Mouse (Mus musculus) MEL (cell line): ENCODE results near the gene Rfc4. TPM values are rescaled to one million over a fixed set of nuclear protein-coding genes. Genes with fewer than 3 reads are reported as not detected.
"Not testable (repeated sequence)": the region's sequence is repeated elsewhere in the genome, so short reads cannot be mapped to it uniquely, and the experiment has no call there.

Experiments
- DNase-seq: peaks from one replicate; pipeline ENCODE4 v3.0.0; 2011; ENCODE audit warnings: low read depth, low spot score
- H3K27ac ChIP-seq: 2 replicates; pipeline ENCODE4 v1.5.1; 2012; ENCODE audit warnings: low read depth, mild to moderate bottlenecking, control low read depth, low read length, moderate library complexity; ENCODE audit not compliant: control insufficient read depth
- H3K27me3 ChIP-seq, 2 experiments: fragments of 150-350 bp in 1 of 2; sonication (generic) in 1 of 2; 2 replicates each; pipeline ENCODE4 v1.6.1; 2012; ENCODE audit warnings: low read length in 2 of 2, mild to moderate bottlenecking in 2 of 2, improper control_type of control experiment in 1 of 2, moderate library complexity in 1 of 2; ENCODE audit not compliant: insufficient read depth in 2 of 2, control insufficient read depth in 1 of 2
- H3K36me3 ChIP-seq, 2 experiments: 2 replicates each; pipeline ENCODE4 v1.6.1; 2012 to 2014; ENCODE audit warnings: low read length in 2 of 2, improper control_type of control experiment in 1 of 2, inconsistent platforms in 1 of 2, mild to moderate bottlenecking in 1 of 2; ENCODE audit not compliant: insufficient read depth in 2 of 2, control insufficient read depth in 1 of 2
- H3K4me1 ChIP-seq, 2 experiments: fragments of 150-350 bp in 1 of 2; sonication (generic) in 1 of 2; 2 replicates each; pipeline ENCODE4 v1.6.1; 2012; ENCODE audit warnings: low read length in 2 of 2, improper control_type of control experiment in 1 of 2, mild to moderate bottlenecking in 1 of 2; ENCODE audit not compliant: insufficient read depth in 2 of 2, control insufficient read depth in 1 of 2
- H3K4me3 ChIP-seq, 2 experiments: fragments of 150-350 bp in 1 of 2; sonication (generic) in 1 of 2; 2 replicates each; pipeline ENCODE4 v1.5.1; 2012; ENCODE audit warnings: low read depth in 2 of 2, low read length in 2 of 2, mild to moderate bottlenecking in 2 of 2, moderate library complexity in 2 of 2, control low read depth in 1 of 2, improper control_type of control experiment in 1 of 2; ENCODE audit not compliant: control insufficient read depth in 1 of 2, insufficient read depth in 1 of 2
- H3K79me2 ChIP-seq: 2 replicates; pipeline ENCODE4 v1.6.1; 2012; ENCODE audit warnings: mild to moderate bottlenecking, low read length, moderate library complexity; ENCODE audit not compliant: control insufficient read depth, poor library complexity, insufficient read depth
- H3K9ac ChIP-seq: 2 replicates; pipeline ENCODE4 v1.6.1; 2012; ENCODE audit warnings: low read depth, mild to moderate bottlenecking, control low read depth, low read length, moderate library complexity; ENCODE audit not compliant: control insufficient read depth, poor library complexity, severe bottlenecking
- H3K9me3 ChIP-seq: fragments of 150-350 bp; sonication (generic); replicated peaks from 2 replicates; pipeline ENCODE4 v1.6.1; 2012; ENCODE audit warnings: mild to moderate bottlenecking, low read length, improper control_type of control experiment, moderate library complexity; ENCODE audit not compliant: insufficient read depth
- CHD1 ChIP-seq: IDR thresholded peaks from 2 replicates; pipeline ENCODE4 v1.6.1; 2012; ENCODE audit warnings: low read depth, mild to moderate bottlenecking, inconsistent platforms, low read length, improper control_type of control experiment
- CHD2 ChIP-seq: IDR thresholded peaks from 2 replicates; pipeline ENCODE4 v1.6.1; 2011; ENCODE audit warnings: low read length, improper control_type of control experiment
- E2F4 ChIP-seq: IDR thresholded peaks from 2 replicates; pipeline ENCODE4 v1.6.1; 2011; ENCODE audit warnings: low read depth, low read length, improper control_type of control experiment, borderline replicate concordance
- ELF1 ChIP-seq: IDR thresholded peaks from 2 replicates; pipeline ENCODE4 v1.6.1; 2014; ENCODE audit warnings: low read depth, mild to moderate bottlenecking, inconsistent platforms, low read length, improper control_type of control experiment, moderate library complexity
- EP300 ChIP-seq, 2 experiments: IDR thresholded peaks; 2 replicates each; pipeline ENCODE4 v1.6.1; 2011; ENCODE audit warnings: improper control_type of control experiment in 2 of 2, low read length in 2 of 2, low read depth in 1 of 2, mild to moderate bottlenecking in 1 of 2
- GATA1 ChIP-seq: IDR thresholded peaks from 2 replicates; pipeline ENCODE4 v1.6.1; 2011; ENCODE audit warnings: low read depth, low read length, improper control_type of control experiment
- HCFC1 ChIP-seq: IDR thresholded peaks from 2 replicates; pipeline ENCODE4 v1.6.1; 2012; ENCODE audit warnings: low read depth, mild to moderate bottlenecking, inconsistent platforms, low read length, improper control_type of control experiment, moderate library complexity
- KAT2A ChIP-seq: conservative IDR thresholded peaks from 2 replicates; pipeline ENCODE4 v1.6.1; 2012; ENCODE audit warnings: low read depth, low read length, improper control_type of control experiment, inconsistent platforms
- MAFK ChIP-seq: IDR thresholded peaks from 2 replicates; pipeline ENCODE4 v1.6.1; 2011; ENCODE audit warnings: low read depth, mild to moderate bottlenecking, low read length, improper control_type of control experiment, borderline replicate concordance
- MXI1 ChIP-seq: IDR thresholded peaks from 2 replicates; pipeline ENCODE4 v1.6.1; 2011; ENCODE audit warnings: mild to moderate bottlenecking, low read depth, low read length, improper control_type of control experiment
- MYB ChIP-seq: IDR thresholded peaks from 2 replicates; pipeline ENCODE4 v1.6.1; 2011; ENCODE audit warnings: mild to moderate bottlenecking, low read depth, low read length, improper control_type of control experiment
- NELFE ChIP-seq: IDR thresholded peaks from 2 replicates; pipeline ENCODE4 v1.6.1; 2011; ENCODE audit warnings: low read depth, low read length, improper control_type of control experiment
- NRF1 ChIP-seq: IDR thresholded peaks from 2 replicates; pipeline ENCODE4 v1.6.1; 2014; ENCODE audit warnings: low read depth, mild to moderate bottlenecking, inconsistent platforms, low read length, improper control_type of control experiment, moderate library complexity; ENCODE audit not compliant: poor library complexity, insufficient read depth, severe bottlenecking
- POLR2AphosphoS5 ChIP-seq: IDR thresholded peaks from 2 replicates; pipeline ENCODE4 v1.6.1; 2012; ENCODE audit warnings: low read depth, borderline replicate concordance, mild to moderate bottlenecking, inconsistent platforms, low read length, moderate library complexity, mixed read lengths
- RAD21 ChIP-seq: IDR thresholded peaks from 2 replicates; pipeline ENCODE4 v1.6.1; 2011; ENCODE audit warnings: mild to moderate bottlenecking, low read depth, low read length, improper control_type of control experiment
- RCOR1 ChIP-seq: IDR thresholded peaks from 2 replicates; pipeline ENCODE4 v1.6.1; 2012; ENCODE audit warnings: low read depth, mild to moderate bottlenecking, inconsistent platforms, low read length, improper control_type of control experiment
- SIN3A ChIP-seq: IDR thresholded peaks from 2 replicates; pipeline ENCODE4 v1.6.1; 2012; ENCODE audit warnings: low read length, improper control_type of control experiment, inconsistent platforms
- SMC3 ChIP-seq: IDR thresholded peaks from 2 replicates; pipeline ENCODE4 v1.6.1; 2011; ENCODE audit warnings: low read depth, low read length, improper control_type of control experiment
- TBP ChIP-seq: IDR thresholded peaks from 2 replicates; pipeline ENCODE4 v1.8.0; 2011; ENCODE audit warnings: low read depth, low read length, improper control_type of control experiment
- UBTF ChIP-seq: IDR thresholded peaks from 2 replicates; pipeline ENCODE4 v1.6.1; 2012; ENCODE audit warnings: low read depth, mild to moderate bottlenecking, inconsistent platforms, low read length, improper control_type of control experiment, moderate library complexity, borderline replicate concordance; ENCODE audit not compliant: insufficient read depth
- USF1 ChIP-seq: IDR thresholded peaks from 2 replicates; pipeline ENCODE4 v1.6.1; 2014; ENCODE audit warnings: low read depth, mild to moderate bottlenecking, inconsistent platforms, low read length, improper control_type of control experiment, moderate library complexity
- USF2 ChIP-seq, 2 experiments: IDR thresholded peaks; 2 replicates each; pipeline ENCODE4 v1.6.1; 2011 to 2012; ENCODE audit warnings: improper control_type of control experiment in 2 of 2, low read length in 2 of 2, borderline replicate concordance in 1 of 2, inconsistent platforms in 1 of 2, low read depth in 1 of 2, mild to moderate bottlenecking in 1 of 2; ENCODE audit not compliant: insufficient read depth in 1 of 2
- ZC3H11A ChIP-seq: IDR thresholded peaks from 2 replicates; pipeline ENCODE4 v1.6.1; 2012; ENCODE audit warnings: low read depth, mild to moderate bottlenecking, inconsistent platforms, low read length, improper control_type of control experiment
- ZKSCAN1 ChIP-seq: IDR thresholded peaks from 2 replicates; pipeline ENCODE4 v1.6.1; 2012; ENCODE audit warnings: low read depth, mild to moderate bottlenecking, inconsistent platforms, low read length, improper control_type of control experiment, moderate library complexity
- ZNF384 ChIP-seq: IDR thresholded peaks from 2 replicates; pipeline ENCODE4 v1.6.1; 2012; ENCODE audit warnings: low read depth, mild to moderate bottlenecking, inconsistent platforms, low read length, improper control_type of control experiment
- polyA plus RNA-seq, 2 experiments: library from polyadenylated mRNA; stranded (reverse) in 1 of 2; unstranded in 1 of 2; fragments of >175 nt in 1 of 2; fragments of >200 nt in 1 of 2; gene quantifications; 2 replicates each; pipeline versions ENCODE4 v1.2.1 to v1.2.4; 2012; ENCODE audit warnings: low replicate concordance in 2 of 2, low read depth in 1 of 2; ENCODE audit not compliant: insufficient read length in 2 of 2, insufficient read depth in 1 of 2, missing spikeins in 1 of 2
- total RNA-seq: library from RNA; depleted of rRNA; stranded (reverse); fragments of 300-350 nt; gene quantifications from 2 replicates; pipeline ENCODE4 v1.2.3, GENCODE M21; 2012

Rfc4 gene
- total and polyA plus RNA-seq, 3 experiments = 52.1 to 93.2 TPM; not detected in 1

DNA sequence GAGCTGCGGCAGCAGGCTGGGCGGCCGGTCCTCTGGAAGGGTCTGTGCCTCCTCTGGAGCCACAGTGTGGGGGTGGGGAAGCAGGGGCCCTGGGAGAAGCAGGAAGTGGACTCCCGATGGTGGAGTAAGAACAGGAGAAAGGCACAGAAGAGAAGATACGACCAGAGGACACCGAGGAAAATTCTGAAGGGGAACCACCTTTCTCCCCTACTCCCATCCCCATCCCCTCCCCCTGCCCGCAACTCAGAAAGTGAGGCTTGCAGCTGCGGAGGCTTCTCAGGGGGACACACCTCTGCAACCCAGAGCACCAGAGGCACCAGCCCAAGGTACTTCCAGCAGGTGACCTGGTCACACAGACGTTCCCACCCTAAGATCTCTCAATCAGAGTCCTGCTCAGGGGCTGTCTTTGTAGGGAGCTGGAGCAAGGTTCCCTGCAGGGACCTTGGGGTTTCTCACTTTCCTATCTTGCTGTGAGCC, 27.4 kb downstream of the Rfc4 start:
- H3K79me2 ChIP-seq = no peaks in the 10 kb centered on the region
- no peaks in the 10 kb centered on the region for H3K27me3 ChIP-seq
- no peak overlapping the region for H3K27ac ChIP-seq
- DNase-seq = no peak
- H3K9ac ChIP-seq = no peak overlapping the region
- peaks cover 0 to 2% of the 10 kb centered on the region in 2 experiments; a peak in 2 of 4 replicates for H3K36me3 ChIP-seq
- no peak overlapping the region for H3K4me3 ChIP-seq
- no peaks in the 10 kb centered on the region for H3K9me3 ChIP-seq
- TF ChIP-seq ELF1 = no peak
- no peak for TF ChIP-seq USF1
- TF ChIP-seq MAFK = no peak
- no peak for TF ChIP-seq TBP
- no peak for TF ChIP-seq POLR2AphosphoS5
- no peak for TF ChIP-seq NRF1
- no peak for TF ChIP-seq SMC3
- no peak for TF ChIP-seq RAD21
- no peak for TF ChIP-seq KAT2A
- TF ChIP-seq MYB = no peak
- no peak for TF ChIP-seq RCOR1
- TF ChIP-seq CHD2 = no peak
- TF ChIP-seq NELFE = no peak
- no peak for TF ChIP-seq HCFC1
- no peak for TF ChIP-seq E2F4
- H3K4me1 ChIP-seq = peaks cover 3 to 6% of the 10 kb centered on the region in 2 experiments; a peak in 3 of 4 replicates

DNA sequence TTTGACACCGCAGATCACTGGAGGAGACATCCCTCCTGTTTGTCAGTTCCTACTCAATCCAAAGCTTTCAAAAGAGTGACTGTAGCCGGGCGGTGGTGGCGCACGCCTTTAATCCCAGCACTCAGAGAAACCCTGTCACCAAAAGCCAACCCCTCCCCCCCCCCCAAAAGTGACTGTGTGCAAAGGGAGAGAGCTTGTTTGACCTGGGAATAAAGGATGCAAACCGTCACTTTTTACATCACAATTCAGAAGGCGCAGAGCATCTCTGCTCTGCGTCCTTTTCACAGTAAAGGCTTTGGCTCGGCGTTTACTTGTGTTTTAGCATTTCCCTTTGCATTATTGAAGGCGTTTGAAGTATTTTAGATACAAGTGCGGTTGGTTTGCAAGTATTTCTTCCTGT, 27.9 kb downstream of the Rfc4 start:
- H3K79me2 ChIP-seq = no peaks in the 10 kb centered on the region
- no peak overlapping the region for H3K4me3 ChIP-seq
- H3K4me1 ChIP-seq = peaks cover 3 to 6% of the 10 kb centered on the region in 2 experiments; a peak in 3 of 4 replicates

DNA sequence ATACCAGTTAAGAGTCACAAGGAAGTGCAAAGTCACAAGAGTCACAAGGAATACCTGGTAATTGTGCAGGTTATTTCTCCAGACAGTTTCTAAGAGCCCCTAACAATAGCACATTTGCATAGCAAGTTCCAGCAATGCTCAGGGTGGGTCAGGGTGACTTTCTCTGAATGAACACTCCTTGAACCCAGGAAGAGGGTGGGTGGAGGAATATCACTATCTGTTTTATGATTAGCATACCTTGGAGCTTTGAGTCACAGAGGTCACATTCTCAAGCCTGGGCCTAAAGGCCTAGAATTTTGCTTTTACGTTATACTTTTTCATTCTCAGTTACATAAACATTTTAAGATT, 29.5 kb downstream of the Rfc4 start:
- H3K4me1 ChIP-seq, H3K36me3 ChIP-seq, H3K79me2 ChIP-seq, DNase-seq, H3K9me3 ChIP-seq, H3K27me3 ChIP-seq, H3K4me3 ChIP-seq, H3K9ac ChIP-seq, H3K27ac ChIP-seq: not testable (repeated sequence)

More for the DNA sequence above, 27.9 kb downstream of the Rfc4 start:
- H3K27me3 ChIP-seq = no peaks in the 10 kb centered on the region
- H3K9me3 ChIP-seq = no peaks in the 10 kb centered on the region
- no peak overlapping the region for H3K27ac ChIP-seq
- H3K36me3 ChIP-seq = peaks cover 0 to 2% of the 10 kb centered on the region in 2 experiments; a peak in 2 of 4 replicates
- no peak overlapping the region for H3K9ac ChIP-seq
- DNase-seq = no peak
- TF ChIP-seq USF2 (IDR thresholded peaks at IDR 0.05; ENCODE audit: borderline replicate concordance in 1 of 2, insufficient read depth in 1 of 2, low read depth in 1 of 2, low read length in 2 of 2) (no peak), ZC3H11A (no peak), CHD1 (no peak), MYB (no peak), KAT2A (no peak), ELF1 (no peak), HCFC1 (no peak), SIN3A (no peak), RCOR1 (no peak), ZKSCAN1 (no peak), RAD21 (no peak), EP300 (IDR thresholded peaks at IDR 0.05; ENCODE audit: low read depth in 1 of 2, low read length in 2 of 2) (no peak), UBTF (no peak), NELFE (no peak), SMC3 (no peak), GATA1 (no peak), POLR2AphosphoS5 (no peak), MXI1 (no peak), ZNF384 (no peak)
